Mouse (Mus musculus): ENCODE data around the gene Dnal4.

GRCm38 (mm10) chr15:79793076-79793475, 15.4 kb upstream of the Dnal4 start:
- TF ChIP-seq TAL1 (IDR thresholded peaks at IDR 0.05; ENCODE audit: low read length) (no peak), GATA1 (IDR thresholded peaks at IDR 0.05; ENCODE audit: low read length) (no peak)
